Mouse (Mus musculus): ENCODE measurements around the gene Lrba. TPM values are rescaled to one million over a fixed set of nuclear protein-coding genes. Genes with fewer than 3 reads are reported as not detected.

The Lrba gene
- polyA plus RNA-seq, 1 experiment from 2014 or later = 6.4 TPM

DNA sequence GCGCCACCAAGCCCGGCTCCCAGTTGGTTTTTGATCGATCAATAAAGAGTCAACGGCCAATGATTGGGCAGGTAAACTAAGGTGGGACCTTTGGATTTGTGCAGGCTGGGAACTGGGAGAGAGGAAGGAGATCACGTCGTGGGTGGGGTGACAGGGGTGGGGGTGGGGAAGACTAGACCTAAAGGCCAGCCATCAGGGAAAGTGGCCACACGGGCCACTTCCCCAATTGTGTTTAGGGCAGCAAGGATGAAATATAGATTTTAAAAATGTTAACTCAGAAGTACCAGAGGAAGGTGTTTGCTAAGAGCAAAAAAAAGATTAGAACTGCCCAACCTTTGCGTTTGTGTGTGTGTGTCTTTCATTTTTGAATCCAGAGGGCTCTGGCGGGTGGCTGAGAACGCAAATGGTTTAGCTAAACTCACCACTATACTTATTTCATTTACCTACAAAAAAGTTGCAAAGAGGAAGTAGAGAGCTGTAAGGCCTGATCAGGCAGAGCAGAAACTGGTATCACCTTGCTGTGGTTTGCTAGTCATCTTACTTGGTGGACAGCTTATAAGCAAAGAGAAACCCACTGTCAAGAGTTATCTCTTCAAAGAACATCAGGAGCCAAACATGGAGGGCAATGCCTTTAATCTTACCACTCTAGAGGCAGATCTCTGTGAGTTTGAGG, 14.1 kb upstream of the Lrba start:
- Histone ChIP-seq H3K4me1 (no peaks in the 10 kb centered on the region), H3K9me3 (no peaks in the 10 kb centered on the region), H3K27ac (no peak overlapping the region), H3K9ac (no peak overlapping the region), H3K36me3 (no peaks in the 10 kb centered on the region), H3K27me3 (no peaks in the 10 kb centered on the region), H3K4me3 (no peak overlapping the region), H3K4me2 (replicated peaks) (no peak overlapping the region)
- ATAC-seq (ENCODE audit: low FRiP score, low read depth) = no peak
- WGBS = 89% methylated on average over 10 of the region's 10 CpGs

DNA sequence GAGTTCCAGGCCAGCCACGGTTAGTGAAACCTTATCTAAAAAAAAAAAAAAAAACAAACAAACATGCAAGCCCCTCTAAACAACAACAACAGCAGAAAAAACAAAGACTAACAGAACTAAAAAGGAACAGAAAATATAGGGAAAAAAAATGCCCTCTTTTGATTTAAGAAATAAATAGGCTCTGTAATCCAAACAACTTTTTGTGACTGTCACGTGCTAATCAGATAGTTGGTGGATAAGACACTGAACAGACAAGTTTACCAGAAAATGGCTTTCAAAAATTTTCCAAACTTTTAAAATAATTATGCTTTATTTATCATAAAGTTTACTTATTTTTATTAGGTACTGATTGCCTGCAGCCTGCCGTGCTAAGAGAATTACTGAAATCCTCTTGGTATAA, 13.5 kb upstream of the Lrba start:
- ATAC-seq (ENCODE audit: low FRiP score, low read depth) = no peak

DNA sequence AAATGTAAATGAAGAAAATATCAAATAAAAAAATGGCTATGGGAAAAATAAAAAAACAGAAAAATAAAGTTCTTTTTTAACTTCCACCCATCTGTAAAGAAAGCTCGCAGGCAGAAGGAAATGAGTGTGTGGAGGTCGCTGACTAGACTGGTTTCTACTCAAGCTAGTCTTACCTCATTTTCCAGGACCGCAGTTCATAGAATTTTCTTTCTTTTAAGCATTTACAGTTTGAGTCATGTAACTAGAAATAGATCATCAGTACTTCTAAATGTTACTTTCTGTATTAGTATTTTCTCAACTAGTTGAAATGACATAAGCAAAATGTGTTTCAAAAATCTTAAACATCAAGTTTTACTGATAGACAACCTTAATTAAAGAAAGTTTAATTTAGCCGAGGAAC, 10.2 kb upstream of the Lrba start:
- no peaks in the 10 kb centered on the region for H3K36me3 ChIP-seq
- H3K4me1 ChIP-seq = no peaks in the 10 kb centered on the region
- H3K4me3 ChIP-seq = no peak overlapping the region
- H3K4me2 ChIP-seq (replicated peaks) = no peak overlapping the region
- no peaks in the 10 kb centered on the region for H3K9me3 ChIP-seq
- no peaks in the 10 kb centered on the region for H3K27me3 ChIP-seq
- no peak overlapping the region for H3K27ac ChIP-seq
- WGBS = 87% methylated on average over 4 of the region's 4 CpGs
- H3K9ac ChIP-seq = no peak overlapping the region
- no peak for ATAC-seq (ENCODE audit: low FRiP score, low read depth)

More for the DNA sequence above, 13.5 kb upstream of the Lrba start:
- Histone ChIP-seq H3K4me1 (no peaks in the 10 kb centered on the region), H3K4me3 (no peak overlapping the region), H3K36me3 (no peaks in the 10 kb centered on the region), H3K9me3 (no peaks in the 10 kb centered on the region), H3K4me2 (replicated peaks) (no peak overlapping the region), H3K9ac (no peak overlapping the region), H3K27me3 (no peaks in the 10 kb centered on the region), H3K27ac (no peak overlapping the region)
- 75% methylated on average over 3 of the region's 3 CpGs for WGBS

DNA sequence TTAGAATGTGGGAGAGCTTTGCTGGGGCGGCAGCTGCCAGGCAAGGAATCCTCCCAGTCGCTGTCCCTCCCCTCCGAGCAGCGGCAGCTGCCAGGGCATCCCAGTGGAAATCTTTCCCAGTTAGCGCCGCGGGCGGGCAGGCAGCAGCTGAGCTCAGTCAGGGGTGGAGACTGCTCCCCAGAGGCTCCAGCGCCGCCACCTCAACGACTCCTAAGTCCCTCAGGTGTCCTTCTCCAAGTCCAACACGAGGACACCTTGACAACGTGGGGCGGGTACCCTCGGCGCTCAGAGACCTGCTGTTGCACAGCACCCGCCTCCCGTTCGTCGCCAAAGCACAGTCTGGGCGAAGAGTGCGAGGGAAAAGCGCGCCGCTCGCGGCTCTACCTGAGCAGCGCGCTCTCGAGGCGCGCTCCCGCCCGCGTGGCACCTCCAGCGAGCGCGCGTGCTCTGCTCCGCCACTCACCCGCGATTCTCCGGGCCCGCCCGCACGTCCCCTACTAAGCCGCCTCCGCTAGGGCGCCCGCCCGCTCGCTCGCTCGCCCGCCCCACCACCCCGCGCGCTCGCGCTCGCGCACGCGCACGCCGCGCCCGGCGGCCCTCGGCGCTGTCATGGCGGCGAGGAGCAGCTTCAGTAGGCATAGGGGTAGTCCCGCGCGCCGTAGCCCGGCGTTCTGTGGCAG, 706 bp upstream of the Lrba start:
- under 1% methylated on average over 79 of the region's 79 CpGs for WGBS
- H3K4me2 ChIP-seq (replicated peaks) = peak overlapping the region; percentile 89
- ATAC-seq (ENCODE audit: low FRiP score, low read depth) = peak; percentile 94
- H3K27me3 ChIP-seq = no peaks in the 10 kb centered on the region
- no peaks in the 10 kb centered on the region for H3K36me3 ChIP-seq
- H3K4me1 ChIP-seq = peaks cover 5% of the 10 kb centered on the region; the same call in 1 of the 2 replicates
- peak overlapping the region; percentile 91 for H3K4me3 ChIP-seq
- peak overlapping the region; percentile 86 for H3K27ac ChIP-seq
- H3K9ac ChIP-seq = peak overlapping the region; percentile 87
- H3K9me3 ChIP-seq = no peaks in the 10 kb centered on the region

DNA sequence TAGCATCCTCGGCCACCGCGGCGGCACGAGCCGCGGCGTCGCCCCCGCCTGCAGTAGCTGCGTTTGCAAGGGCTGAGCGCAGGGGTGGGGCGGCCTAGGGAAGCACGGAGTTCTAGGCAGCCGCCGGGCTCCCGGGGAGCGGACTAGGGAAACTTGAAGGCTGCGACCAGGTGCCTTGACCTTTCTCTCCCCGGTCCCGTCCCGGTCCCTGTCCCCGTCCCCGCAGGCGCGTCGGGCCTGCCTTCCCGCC, 241 bp upstream of the Lrba start:
- 0 out of 2 replicates have a peak, but pooled peaks cover 4% of the 10 kb centered on the region for H3K36me3 ChIP-seq
- ATAC-seq (ENCODE audit: low FRiP score, low read depth) = peak; percentile 80; the same call in 1 of the 2 replicates
- peak overlapping the region; percentile 89 for H3K4me2 ChIP-seq (replicated peaks)
- H3K27ac ChIP-seq = peak overlapping the region; percentile 86
- H3K27me3 ChIP-seq = no peaks in the 10 kb centered on the region
- under 1% methylated on average over 28 of the region's 28 CpGs for WGBS
- peak overlapping the region; percentile 91 for H3K4me3 ChIP-seq
- H3K9me3 ChIP-seq = no peaks in the 10 kb centered on the region
- H3K4me1 ChIP-seq = peaks cover 5% of the 10 kb centered on the region; the same call in 1 of the 2 replicates
- peak overlapping the region; percentile 87 for H3K9ac ChIP-seq

DNA sequence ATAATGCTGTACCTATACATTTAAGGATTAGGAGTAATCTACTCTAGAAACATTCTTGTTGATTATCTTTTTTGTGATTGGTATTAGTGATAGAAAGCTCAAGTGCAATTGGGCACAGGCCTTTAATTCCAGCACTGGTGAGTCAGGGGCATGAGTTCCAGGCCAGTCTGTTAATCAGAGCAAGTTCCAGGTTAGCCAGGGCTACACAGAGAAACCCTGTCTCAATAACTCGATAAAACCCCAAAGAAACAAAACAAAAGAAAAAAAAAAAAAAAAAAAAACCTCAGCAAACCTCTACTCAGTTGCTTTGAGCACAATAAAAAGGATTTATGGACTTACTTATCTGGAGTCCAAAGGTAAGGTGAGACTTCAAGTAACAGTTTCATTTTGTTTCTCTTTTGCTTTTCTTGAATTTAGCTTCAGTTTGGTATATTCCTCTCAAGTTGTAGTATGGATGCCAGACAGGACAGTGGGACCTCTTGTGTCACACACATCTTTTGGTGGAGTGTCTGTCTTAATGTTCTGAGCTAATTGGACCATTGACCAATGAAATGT, 7.1 kb downstream of the Lrba start:
- H3K4me1 ChIP-seq = no peaks in the 10 kb centered on the region
- no peaks in the 10 kb centered on the region for H3K9me3 ChIP-seq
- 0 out of 2 replicates have a peak, but pooled peaks cover 4% of the 10 kb centered on the region for H3K36me3 ChIP-seq
- H3K27ac ChIP-seq = no peak overlapping the region
- no peak overlapping the region for H3K4me3 ChIP-seq
- no peak overlapping the region for H3K9ac ChIP-seq
- H3K27me3 ChIP-seq = no peaks in the 10 kb centered on the region
- no peak overlapping the region for H3K4me2 ChIP-seq (replicated peaks)
- WGBS = 57% methylated on average over 1 of the region's 1 CpGs
- ATAC-seq (ENCODE audit: low FRiP score, low read depth) = no peak

DNA sequence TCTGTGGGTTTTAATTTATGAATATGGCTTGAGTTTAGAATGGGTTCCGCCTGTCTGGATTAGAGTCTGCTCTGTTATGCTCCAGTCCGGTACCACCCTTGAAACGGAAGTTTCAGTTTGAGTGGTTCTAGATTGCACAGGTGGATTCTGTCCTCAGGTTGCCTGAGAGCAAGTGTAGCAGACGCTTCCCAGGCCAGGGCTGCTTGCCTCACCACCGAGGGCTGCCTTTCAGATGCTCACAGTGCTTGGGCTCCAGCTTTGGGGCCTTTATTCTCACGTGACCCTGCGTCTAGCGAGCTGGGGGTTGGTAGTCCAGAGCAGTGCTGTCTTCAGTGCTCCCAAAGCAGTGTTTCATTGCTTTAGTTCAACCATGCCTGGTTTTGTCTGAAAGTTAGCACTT, 22.7 kb downstream of the Lrba start:
- H3K27ac ChIP-seq = no peak overlapping the region
- no peaks in the 10 kb centered on the region for H3K27me3 ChIP-seq
- H3K36me3 ChIP-seq = no peaks in the 10 kb centered on the region
- no peak overlapping the region for H3K9ac ChIP-seq
- WGBS = 71% methylated on average over 8 of the region's 8 CpGs
- peaks cover 3% of the 10 kb centered on the region; the same call in 1 of the 2 replicates for H3K9me3 ChIP-seq
- no peak for ATAC-seq (ENCODE audit: low FRiP score, low read depth)
- H3K4me1 ChIP-seq = no peaks in the 10 kb centered on the region
- H3K4me3 ChIP-seq = no peak overlapping the region
- H3K4me2 ChIP-seq (replicated peaks) = no peak overlapping the region

GRCm38 (mm10) chr3:86251212-86251611, 26.7 kb downstream of the Lrba start:
- no peak overlapping the region for H3K27ac ChIP-seq
- H3K4me2 ChIP-seq (replicated peaks) = no peak overlapping the region
- H3K4me1 ChIP-seq = no peaks in the 10 kb centered on the region
- H3K36me3 ChIP-seq = no peaks in the 10 kb centered on the region
- peaks cover 3% of the 10 kb centered on the region; the same call in 1 of the 2 replicates for H3K9me3 ChIP-seq
- H3K27me3 ChIP-seq = no peaks in the 10 kb centered on the region
- no peak overlapping the region for H3K4me3 ChIP-seq
- ATAC-seq (ENCODE audit: low FRiP score, low read depth) = no peak
- no peak overlapping the region for H3K9ac ChIP-seq
- 78% methylated on average over 1 of the region's 1 CpGs for WGBS

GRCm38 (mm10) chr3:86252588-86252987, 28.1 kb downstream of the Lrba start:
- peaks cover 3% of the 10 kb centered on the region; the same call in 1 of the 2 replicates for H3K4me1 ChIP-seq
- H3K36me3 ChIP-seq = no peaks in the 10 kb centered on the region
- H3K4me2 ChIP-seq (replicated peaks) = no peak overlapping the region
- H3K9ac ChIP-seq = no peak overlapping the region
- H3K27me3 ChIP-seq = no peaks in the 10 kb centered on the region
- H3K4me3 ChIP-seq = no peak overlapping the region
- H3K9me3 ChIP-seq = peaks cover 3% of the 10 kb centered on the region; the same call in 1 of the 2 replicates
- ATAC-seq (ENCODE audit: low FRiP score, low read depth) = no peak
- H3K27ac ChIP-seq = no peak overlapping the region

DNA sequence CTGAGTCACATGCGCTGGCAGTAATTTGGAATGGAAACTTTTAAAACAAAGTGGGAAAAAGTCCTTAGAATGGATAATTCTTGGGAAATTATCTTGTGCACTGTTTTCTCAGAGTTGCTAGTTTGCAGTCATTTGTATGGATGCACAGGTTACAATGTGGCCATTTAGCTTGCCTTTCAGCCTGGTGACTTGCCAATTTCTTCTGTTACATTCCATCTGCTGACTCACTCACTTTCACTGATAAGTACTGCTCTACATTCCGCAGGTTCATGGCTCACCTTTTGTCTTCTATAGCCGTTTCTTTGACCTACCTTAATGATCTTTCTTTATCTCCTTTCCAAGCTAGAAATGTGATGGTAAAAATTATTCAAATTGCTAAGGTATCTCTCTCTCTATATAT, 28.6 kb downstream of the Lrba start:
- H3K4me1 ChIP-seq = peaks cover 3% of the 10 kb centered on the region; the same call in 1 of the 2 replicates
- 77% methylated on average over 3 of the region's 3 CpGs for WGBS
- H3K36me3 ChIP-seq = no peaks in the 10 kb centered on the region
- no peak overlapping the region for H3K27ac ChIP-seq
- H3K4me3 ChIP-seq = no peak overlapping the region
- no peak overlapping the region for H3K4me2 ChIP-seq (replicated peaks)
- H3K9me3 ChIP-seq = peaks cover under 1% of the 10 kb centered on the region; the same call in 1 of the 2 replicates
- no peaks in the 10 kb centered on the region for H3K27me3 ChIP-seq
- ATAC-seq (ENCODE audit: low FRiP score, low read depth) = no peak
- no peak overlapping the region for H3K9ac ChIP-seq

- peaks cover 3% of the 10 kb centered on the region; the same call in 1 of the 2 replicates for H3K4me1 ChIP-seq
- no peak overlapping the region for H3K4me3 ChIP-seq
- no peaks in the 10 kb centered on the region for H3K36me3 ChIP-seq
- H3K27me3 ChIP-seq = no peaks in the 10 kb centered on the region
- no peak overlapping the region for H3K9ac ChIP-seq
- no peak overlapping the region for H3K4me2 ChIP-seq (replicated peaks)
- H3K27ac ChIP-seq = no peak overlapping the region
- 56% methylated on average over 1 of the region's 1 CpGs for WGBS
- no peak for ATAC-seq (ENCODE audit: low FRiP score, low read depth)
- no peaks in the 10 kb centered on the region for H3K9me3 ChIP-seq
Observed at GRCm38 (mm10) chr3:86253791-86254190, 29.3 kb downstream of the Lrba start.

- peak; percentile 79; the same call in 1 of the 2 replicates for ATAC-seq (ENCODE audit: low FRiP score, low read depth)
- no peak overlapping the region for H3K9ac ChIP-seq
- WGBS = 0% methylated on average over 1 of the region's 1 CpGs
Observed at GRCm38 (mm10) chr3:86268074-86268702, 43.7 kb downstream of the Lrba start.

More at GRCm38 (mm10) chr3:86268074-86268702, 43.7 kb downstream of the Lrba start:
- Histone ChIP-seq H3K36me3 (no peaks in the 10 kb centered on the region), H3K4me2 (replicated peaks) (no peak overlapping the region), H3K4me3 (no peak overlapping the region), H3K27me3 (no peaks in the 10 kb centered on the region), H3K4me1 (no peaks in the 10 kb centered on the region), H3K9me3 (no peaks in the 10 kb centered on the region), H3K27ac (no peak overlapping the region)
